Mouse (Mus musculus): ENCODE measurements around the gene B4galt1.

- TF ChIP-seq CTCF (IDR thresholded peaks at IDR 0.05; ENCODE audit: low read depth) (no peak), EP300 (IDR thresholded peaks at IDR 0.05; ENCODE audit: low read depth) (no peak)
Measured at GRCm38 (mm10) chr4:40864361-40864760, 10.6 kb upstream of the B4galt1 start.
